Mouse (Mus musculus) urinary bladder, postnatal 25 days (tissue): ENCODE results near the gene Foxe3.

Experiments
- DNase-seq: peaks from one replicate; pipeline ENCODE4 v3.0.0; 2022; ENCODE audit warnings: low spot score

The Foxe3 gene

DNA sequence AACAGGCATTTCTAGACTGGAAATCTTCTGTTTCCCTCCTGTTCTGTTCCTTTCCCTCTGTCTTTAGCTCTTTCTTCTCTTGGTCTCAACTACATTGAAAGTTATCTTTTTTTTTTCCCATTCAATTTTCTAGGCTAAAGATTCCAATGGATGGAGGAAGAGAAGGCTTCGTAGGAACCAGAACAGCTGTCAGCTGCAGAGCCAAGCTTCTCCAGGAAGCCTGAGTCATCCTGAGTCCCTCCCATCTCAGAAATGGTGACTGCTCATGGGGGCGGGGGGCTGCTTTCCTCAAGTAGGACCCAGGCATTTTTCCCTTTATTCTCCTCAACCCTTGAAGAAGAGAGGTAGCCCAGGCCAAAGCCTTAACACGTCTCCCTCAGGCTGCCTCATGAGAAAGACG, 9.8 kb downstream of the Foxe3 start:
- no peak for DNase-seq

DNA sequence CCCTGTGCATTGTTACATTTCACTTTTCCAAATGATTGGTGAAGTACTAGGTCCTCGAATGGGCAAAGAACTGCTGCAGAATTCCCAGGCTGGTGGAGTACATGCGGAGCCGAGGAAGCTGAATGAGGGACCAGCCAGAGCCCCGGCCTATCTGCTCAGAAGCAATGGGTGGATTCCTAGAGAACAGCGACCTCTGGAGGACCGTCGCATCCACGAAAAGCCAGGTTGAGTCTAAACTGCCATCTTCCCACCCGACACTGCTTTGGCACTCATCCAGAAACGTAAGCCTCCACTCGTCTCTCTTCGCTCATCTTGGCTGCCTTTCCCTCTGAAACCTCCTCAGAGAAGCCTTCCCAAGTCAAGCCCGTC, 12.2 kb downstream of the Foxe3 start:
- DNase-seq = peak; percentile 35

DNA sequence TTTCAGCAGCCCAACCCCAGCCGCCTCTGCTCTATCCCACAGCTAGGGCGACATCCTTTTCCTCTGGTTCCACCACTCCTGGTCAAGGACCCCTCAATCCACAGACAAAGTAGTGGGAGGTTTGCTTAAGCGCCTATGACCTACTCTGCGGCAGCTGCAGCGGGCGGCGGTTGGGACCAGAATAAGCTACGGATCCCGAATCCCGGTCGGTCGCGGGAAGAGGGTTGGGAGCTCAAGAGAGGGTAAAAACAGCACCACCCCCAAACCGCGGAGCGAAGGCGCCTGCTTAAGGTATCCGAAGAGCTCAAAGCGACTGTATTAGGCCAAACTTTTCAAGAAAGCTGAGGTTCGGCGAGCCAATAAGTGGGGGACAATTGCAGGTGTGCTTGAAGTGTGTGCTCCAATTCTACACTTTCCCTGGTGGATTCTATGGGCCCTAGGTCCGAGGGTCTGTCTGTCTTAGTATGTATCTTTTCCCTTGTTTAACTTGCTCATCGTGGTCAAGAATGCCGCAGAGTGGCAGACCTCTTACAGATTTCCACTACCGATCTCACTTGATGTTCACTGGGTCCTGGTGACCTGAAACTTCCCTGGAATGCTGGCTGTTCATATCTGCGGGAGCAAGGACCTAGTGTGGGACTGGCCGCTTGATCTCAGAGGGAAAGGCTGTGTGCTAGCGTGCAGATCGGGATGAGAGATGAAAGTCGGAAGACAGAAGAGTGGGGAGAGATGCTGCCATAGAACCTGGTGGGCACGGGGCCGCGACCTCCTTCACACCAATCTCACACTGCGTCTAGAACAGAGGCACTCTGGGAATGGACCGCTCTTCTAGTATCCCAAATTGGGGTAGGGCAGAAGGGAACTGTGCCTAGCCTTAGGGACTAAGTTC, 12.9 kb downstream of the Foxe3 start:
- no peak for DNase-seq

DNA sequence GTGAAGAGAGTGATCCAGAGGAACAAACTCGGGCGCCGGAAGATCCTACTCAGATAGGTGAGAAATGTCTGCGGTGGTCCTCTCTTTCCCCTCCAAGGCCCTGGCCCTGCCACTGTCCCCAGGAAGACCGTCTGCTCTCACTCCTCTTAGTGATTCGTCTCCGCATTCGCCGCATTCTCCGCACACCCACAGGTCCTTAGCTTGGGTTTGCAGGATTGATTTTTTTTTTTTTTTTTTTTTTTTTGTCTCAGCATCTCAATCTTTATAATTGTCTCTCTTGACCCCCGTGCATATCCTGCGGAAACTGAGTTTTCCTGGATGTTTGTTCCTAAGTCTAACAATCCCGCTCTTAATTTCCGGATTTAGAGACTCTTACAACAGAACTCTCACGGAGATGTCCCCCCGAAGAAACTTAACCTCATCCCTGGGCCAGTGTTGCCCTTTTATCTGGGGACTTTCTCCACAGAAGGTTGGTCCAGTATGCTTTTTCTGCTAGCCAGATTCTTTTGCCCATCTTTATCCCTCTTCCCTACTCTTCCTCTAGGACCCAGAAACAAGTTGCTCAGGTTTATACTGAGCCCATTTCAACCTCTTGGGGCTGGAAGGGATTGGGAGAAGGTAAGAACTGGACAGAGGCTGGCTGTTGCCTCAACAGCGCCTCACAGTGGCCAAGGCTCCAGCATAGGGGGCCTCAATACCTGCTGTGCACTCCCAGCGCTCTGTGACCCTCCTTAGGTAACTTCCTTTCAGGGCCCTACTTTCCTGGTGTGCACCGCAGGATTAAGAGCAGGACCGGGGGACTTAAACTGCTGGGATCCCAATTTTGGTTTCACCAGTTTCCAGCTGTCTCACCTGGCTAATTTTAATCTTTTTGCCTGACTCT, 16.0 kb downstream of the Foxe3 start:
- DNase-seq = peak; percentile 35

DNA sequence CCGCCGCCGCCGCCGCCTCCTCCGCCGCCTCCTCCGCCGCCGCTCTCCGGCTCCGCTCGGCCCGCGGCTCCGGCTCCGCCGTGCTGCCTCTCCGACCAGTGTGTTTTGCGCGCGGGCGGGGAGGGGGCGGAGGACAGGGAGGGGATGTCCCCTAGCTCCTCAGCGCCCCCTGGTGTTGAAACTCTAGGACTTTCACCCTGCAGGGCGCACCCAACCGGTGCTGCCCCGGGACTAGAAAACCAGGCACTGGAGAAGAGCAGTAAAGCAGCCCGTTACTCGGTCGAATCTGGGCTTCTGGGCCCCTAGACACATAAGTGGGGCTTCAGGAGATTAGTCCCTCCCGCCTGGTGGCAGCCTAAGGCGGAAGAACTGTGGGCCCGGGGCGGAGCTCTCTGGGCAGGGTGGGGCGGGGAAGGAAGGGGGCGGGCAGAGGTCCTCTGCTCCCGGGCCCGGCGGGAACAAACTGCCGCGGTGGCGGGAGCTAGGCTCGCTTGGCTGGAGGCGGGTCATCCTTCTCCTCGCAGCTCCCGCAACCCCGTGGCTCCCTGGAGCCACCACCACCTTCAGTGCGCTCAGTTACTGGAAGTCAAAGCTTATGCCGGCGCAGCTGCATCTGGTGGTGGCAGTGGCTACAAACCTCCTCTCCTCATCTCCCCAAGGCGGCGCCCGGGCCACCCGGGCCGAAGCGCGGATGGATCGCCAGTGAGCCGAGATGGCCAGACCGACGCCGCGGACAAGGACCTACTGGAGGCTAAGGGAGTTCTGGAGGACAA, 16.8 kb downstream of the Foxe3 start, which contains the start of gene Foxd2:
Gene Foxd2, minus strand, starts transcription at position 45 of the 773 bp plus-strand sequence.
- DNase-seq = peak; percentile 97

DNA sequence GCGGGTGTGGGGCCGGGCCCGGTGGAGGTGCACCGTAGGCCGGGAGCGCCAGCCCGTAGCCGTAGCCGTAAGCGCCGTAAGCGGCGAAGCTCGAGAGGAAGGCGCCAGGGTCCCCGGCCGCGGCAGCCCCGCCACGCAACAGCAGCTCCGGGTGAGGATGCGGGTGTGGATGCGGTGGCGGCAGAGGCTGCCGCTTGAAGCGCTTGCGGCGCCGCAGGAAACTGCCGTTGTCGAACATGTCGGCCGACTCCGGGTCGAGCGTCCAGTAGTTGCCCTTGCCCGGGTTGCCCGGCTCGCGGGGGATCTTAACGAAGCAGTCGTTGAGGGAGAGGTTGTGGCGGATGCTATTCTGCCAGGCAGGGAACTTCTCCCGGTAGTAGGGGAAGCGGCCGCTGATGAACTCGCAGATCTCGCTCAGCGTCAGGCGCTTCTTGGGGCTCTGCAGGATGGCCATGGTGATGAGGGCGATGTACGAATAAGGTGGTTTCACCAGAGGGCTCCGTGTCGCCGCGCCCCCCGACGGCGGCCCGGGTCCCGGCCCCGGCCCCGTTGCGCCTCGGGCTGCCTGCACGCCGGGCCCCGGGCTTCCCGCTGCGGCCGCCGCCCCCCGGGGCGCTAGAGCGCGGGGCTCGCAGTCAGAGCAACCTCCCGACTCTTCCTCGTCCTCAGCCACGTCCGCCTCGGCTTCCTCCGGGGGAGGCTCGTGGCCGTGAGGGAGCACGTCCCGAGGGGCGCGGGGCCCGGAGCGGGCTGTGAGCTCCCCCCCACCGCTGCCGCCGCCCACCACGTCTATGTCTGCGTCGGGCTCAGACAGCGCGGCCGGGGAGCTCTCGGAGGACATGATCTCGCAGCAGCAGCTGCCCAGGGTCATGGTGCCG, 17.6 kb downstream of the Foxe3 start:
- DNase-seq = peak; percentile 20

DNA sequence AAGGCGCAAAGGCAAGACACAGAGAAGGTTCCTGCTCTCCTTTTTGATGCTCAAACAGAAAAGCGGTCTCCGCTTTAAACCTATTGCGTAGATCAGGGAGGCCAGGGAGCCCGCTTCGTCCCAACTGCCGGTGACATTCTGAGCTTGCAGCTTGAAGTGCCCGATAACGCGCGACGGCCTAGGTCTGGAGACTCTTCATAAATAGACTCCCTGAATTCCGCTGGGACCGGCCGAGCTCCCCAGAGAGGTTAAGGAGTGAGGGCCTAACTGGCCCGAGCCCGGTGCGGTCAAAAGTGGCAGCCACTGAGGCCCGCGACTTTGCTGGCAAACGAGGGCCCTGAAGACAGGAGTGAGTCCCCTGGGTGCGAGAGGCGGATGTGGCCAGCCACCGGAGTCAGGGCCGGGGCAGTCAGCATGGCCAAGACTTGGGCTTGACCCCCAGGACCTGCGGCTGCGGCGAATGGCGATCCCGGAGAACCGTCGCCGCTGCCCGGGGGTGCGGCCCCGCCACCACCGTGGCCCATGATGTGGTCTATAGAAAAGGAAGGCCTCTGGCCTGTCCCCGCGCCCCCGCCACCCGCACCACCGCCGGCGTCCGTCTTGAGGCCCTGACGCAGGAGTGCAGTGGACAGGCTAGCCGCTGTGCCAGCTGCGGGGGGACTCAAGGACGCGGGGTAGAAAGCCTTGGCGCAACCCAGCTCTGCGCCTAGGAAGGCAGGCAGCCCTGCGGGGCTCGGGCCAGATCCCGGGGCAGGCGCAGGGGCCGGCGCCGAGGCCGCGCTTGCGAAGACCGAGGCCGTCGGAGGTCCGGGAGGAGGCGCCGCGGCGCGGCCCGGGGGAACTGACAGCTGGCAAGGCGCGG, 18.5 kb downstream of the Foxe3 start:
- no peak for DNase-seq

DNA sequence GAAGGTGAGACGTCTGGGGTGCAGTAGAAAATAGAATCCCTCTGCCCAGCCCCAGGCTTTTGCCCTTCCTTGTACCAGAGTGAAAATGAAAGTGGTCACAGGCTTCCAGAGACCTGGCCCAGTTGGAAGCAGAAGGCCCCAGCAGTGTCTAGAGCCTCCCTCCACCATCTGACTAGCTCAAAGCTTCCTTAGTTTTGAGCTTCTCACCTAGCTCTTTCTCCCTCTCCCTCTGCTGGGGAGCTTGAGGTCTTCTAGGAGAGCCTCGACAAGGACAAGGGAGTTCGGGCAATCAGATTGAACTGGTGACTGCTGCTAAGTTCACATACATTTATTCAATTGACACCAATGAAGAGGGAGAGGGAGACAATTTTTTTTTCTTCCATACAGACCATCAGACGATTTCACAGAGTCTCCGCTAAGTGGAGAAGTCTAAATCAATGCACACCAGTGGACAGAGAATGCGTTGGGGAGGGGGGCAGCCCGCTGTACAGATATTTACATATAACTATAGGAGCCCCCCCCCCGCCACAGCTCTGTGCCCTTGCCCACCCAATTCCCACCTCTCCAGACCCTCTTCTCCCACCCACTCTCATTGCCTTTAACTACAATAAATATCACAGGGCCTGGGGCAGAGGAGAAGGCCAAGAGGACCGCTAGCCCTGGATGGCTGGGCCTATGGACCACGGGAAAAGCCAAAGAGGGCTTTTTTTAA, 19.7 kb downstream of the Foxe3 start:
- no peak for DNase-seq

DNA sequence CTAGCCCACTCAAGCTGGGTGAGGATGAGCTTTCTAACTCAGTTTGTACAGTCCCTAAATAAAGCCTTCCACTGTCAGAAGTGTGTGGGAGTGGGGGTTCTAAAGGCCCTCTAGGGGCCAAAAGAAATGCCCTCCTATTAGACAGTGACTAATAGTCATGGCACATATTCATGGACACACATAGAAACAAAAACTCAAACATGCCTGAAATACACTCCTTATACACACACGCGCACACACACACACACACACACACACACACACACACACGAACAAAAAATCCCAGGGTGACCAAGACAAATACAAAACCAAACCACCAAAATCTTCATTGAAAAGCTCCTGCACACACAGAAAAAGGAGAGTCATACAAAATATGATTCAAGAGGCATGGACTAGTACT, 20.3 kb downstream of the Foxe3 start:
- DNase-seq = no peak

DNA sequence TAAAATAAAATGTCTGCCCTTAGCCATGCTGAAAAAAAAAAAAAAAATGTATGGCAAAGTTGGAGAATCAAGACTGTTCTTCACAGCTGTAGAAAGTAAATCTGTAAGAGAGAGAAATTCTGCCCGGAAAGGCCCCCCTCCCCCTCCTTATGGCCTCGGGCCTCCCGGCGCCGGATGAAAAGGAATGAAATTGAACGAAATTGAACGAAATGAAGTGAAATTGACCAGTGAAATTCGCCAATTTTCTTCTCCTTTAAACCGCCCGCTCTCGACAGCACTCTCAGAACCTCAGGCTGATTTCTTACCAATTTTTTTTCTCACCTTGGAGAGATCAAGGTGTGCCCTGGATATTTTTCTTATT, 22.4 kb downstream of the Foxe3 start:
- DNase-seq = no peak

DNA sequence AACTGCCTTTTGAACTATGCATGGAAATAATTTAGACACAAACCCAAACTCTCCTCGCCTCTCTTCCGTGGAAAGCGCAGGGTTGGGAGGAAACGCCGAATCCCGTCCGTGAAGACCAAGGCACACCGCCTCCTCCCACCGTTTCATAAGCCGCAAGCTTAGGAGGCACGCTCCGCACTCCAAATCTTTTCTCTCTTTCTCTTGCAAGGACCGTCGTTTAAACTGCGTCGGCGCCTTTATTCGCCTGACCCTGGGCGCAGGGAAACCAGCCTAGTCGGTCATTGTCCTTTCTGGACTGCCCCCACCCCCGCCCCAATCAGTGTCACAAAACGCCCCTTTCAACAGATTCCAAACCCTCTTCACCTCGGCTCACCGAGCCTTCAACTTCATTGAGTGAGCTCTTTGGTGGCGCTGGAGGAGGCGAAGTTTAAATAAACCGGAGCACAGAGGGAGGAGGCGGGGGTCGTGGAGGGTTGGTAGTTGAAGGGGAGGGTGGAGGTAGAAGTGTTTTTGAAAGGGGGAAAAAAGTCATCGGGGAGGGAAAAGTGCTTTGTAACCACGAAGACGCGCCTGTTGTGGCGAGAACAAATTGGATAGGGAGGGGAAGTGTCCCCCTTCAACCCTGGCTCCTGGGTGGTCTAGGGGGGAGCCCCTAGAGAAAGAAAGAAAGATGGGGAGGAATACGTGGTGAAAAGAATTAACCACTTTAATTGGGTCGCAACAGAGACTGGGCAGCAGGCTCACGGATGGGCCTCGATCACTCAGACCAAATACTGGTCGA, 23.0 kb downstream of the Foxe3 start:
- DNase-seq = no peak

DNA sequence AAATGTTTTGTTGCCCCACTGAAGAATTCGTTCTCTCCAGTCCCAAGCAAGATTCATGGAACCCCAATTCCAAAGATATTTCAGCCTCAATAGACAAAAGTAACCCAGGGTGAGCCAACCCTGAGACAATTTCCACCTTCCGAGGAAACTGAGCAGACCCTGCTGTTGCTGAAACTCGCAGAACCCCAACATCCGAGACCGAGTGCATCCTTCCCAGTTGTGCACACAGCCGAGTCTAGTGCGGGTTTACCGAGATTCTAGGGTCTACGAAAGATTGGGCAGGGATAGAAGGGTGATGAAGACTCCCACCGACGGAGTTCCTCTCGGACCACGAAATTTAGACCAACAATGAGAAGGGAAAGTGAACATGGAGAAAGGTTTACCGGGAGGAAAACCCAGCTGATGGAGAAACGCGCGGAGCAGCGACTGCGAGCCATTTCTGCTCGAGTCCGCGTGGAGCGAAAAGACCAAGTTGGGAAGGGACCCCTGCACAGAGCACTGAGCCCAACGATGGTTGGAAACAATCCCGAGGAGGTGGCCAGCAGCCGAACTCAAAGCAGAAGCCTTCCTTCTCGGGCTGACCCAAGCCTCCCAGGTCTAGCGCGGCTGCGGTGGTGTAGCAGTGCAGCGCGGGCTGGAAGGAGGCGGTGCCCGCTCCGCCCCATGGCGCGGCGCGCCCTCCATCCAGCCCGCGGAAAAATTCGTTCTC, 24.0 kb downstream of the Foxe3 start:
- no peak for DNase-seq

DNA sequence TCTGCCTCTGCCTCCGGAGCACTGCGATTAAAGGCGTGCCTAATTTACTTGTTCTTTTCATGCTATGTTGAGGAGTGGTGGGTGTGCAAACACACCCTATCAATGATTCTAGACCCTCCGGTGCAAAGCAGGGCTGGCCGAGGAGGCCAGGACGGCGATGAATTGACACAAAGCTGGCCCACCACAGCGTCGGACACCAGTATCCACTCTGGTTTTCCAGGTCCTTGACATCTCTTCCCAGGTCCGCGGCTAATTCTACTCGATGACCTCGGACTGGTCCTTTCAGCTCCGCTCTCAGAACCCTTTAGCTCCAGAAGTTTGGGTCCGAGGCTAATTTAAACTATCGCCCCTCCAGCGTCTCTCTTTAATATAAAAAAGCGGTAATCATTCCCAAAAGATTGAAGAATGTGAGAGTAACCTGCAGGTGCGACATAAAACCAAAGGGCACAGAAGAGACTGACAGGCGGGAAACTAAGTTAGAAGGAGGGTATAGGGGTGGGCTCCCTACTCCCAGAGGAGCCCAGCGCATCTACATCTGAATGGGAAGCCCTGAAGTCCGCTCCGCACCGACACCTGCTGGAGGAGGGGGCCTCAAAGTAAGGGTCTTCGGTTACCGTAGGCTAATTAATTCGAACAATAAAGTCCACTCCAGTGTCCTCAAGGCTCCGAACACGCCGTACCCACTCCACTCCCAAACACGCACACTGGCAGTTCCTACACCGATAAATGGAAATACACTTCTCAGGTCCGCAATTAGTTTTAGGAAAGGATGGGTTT, 24.8 kb downstream of the Foxe3 start:
- no peak for DNase-seq

DNA sequence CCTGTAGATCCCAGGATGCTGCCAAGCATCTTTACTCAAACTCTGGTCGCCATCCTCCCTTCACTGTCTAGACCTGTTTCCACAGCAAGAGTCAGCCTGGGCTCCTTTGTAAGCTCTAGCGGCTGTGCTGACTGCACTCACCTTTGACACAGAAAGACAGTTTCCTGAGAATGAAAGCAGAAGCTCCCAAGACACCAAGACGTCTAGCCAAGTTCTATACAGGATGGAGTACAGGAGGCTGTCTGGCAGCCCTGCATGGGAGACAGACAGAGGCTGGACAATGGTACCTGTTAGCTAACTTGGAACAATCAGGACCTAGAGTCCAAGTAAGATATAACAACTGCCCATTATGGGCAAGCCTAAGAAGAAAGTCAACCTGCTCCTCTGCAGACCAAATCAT, 25.9 kb downstream of the Foxe3 start:
- no peak for DNase-seq

DNA sequence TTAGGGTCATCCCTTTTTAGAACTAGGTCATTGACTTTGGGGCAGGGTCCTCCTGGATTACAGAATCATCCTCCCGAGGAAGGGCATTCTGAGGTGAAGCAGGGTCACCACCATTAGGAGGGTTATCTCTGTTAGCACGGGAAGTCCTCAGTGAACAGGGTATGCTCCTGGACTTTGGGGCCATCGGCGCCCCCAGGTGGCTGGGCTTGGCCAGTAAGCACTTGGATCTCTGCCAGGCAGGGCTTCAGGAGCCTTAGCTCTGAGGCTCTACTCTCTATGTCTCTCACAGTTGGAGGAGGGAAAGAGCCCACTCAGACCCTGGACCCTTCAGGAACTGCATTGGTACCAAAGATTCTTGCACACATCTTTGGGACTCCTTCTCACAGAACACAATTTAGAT, 28.0 kb downstream of the Foxe3 start:
- DNase-seq = peak; percentile 42

DNA sequence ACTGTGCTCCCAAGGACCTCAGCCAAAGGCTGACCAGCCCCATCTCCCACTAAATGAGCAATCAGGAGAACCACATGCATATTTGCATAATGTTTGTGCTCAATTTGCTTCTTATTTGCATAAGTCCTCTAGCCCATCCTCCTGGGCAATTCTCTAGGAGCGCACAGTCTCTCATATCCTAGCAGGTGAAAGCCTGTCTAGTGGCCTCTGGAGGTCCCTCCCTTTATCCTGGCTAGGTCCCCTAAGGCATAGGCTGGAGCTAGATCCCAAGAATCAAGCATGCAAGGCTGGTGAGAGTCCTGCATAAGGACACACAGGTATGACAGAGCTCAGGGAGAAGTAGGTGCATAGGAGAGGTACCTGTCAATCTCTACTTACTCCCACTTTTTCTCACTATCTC, 43.6 kb downstream of the Foxe3 start:
- DNase-seq = no peak

DNA sequence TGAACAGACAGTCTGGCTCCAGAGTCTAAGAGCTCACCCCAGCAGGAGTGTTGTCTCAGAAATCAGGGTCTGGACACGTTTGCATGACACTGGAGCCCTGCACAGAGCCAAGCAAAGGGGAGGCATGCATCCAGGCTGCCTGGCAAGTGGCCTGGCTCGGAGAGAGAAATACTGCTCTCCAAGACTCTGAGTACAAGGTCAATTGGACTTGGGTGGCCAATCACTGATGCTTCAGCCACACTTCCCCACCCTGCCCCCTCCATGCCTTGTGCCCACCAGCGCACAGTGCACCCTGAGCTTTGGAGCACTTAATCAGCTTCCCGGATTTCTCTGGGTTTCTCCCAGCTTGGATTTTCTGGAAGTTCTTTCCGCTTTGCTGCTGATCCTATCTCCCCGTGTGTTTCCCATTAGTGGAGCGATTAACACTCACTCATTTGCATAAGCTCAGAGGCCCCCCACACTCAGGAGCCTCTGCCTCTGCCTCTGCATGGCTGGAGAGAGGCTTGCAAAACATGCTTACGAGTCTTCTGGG, 49.3 kb downstream of the Foxe3 start:
- DNase-seq = no peak
